Mouse (Mus musculus) liver, embryonic 14.5 days (tissue): ENCODE data around the gene Dlat.

Experiments used
- CTCF ChIP-seq: IDR thresholded peaks from 2 replicates; pipeline ENCODE4 v1.5.1; 2016; ENCODE audit warnings: antibody characterized with exemption, low read depth, control low read depth
- EP300 ChIP-seq: IDR thresholded peaks from 2 replicates; pipeline ENCODE4 v1.6.1; 2016; ENCODE audit warnings: antibody characterized with exemption, low read depth

- no peak for TF ChIP-seq CTCF
- TF ChIP-seq EP300, result no peak
Observed at GRCm38 (mm10) chr9:50695153-50695552, 35.6 kb upstream of the Dlat start.
